Mouse (Mus musculus) spleen, adult 2 months (tissue): Measurements from ENCODE around the gene Cog3.

Experiments used
- CTCF ChIP-seq: fragments of 200-500 bp; IDR thresholded peaks from 2 replicates; pipeline ENCODE4 v1.5.1; 2011; ENCODE audit warnings: mild to moderate bottlenecking, inconsistent platforms; ENCODE audit not compliant: insufficient read depth, insufficient read length, insufficient replicate concordance; ENCODE audit errors: extremely low read depth
- POLR2A ChIP-seq: fragments of 200-500 bp; IDR thresholded peaks from 2 replicates; pipeline ENCODE4 v1.6.1; 2011; ENCODE audit warnings: low read depth, low read length, inconsistent platforms

DNA sequence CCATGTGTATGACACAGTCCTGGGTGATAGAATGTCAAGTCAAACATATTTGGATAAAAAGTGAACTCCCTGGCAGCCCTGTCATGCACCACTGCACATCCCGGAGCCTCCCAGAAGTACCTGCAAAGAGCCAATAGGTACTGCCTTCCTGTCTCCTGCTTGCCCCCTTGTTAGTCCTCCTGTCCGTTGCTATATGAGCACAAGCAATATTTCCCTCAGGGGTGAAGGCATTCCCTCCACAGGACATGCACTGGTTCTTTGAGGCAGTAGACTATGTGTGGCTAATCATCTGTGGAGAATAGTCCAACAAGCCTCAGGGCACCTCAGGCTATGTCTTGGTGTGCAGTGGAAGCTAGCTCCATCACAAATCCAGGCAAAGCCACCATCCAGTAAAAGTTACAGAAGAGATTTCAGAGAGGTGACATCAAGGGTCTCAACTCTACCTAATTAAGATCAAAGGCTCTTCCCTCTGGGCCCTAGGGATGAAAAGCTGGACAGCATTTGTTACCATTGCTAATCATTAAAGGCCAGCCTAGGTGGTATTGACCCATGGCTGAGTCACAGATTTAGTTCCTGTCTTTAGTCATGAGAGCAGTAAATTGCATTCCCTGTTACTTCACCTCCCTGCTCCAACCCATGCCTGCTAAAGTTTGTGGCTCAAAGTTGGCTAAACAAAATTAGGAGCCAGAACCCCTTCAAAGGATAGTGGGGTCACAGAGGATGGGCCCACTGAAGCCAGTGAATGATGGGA lies 88.7 kb downstream of the Cog3 start:
- TF ChIP-seq CTCF: no peak
- no peak for TF ChIP-seq POLR2A
